Mouse (Mus musculus) telencephalon, adult 2 months (tissue): ENCODE measurements around the gene Ppp1r14d.

Experiments used
- DNase-seq: peaks from one replicate; pipeline ENCODE4 v3.0.0-alpha.2; 2011; ENCODE audit warnings: low read depth, low spot score

Ppp1r14d gene

GRCm38 (mm10) chr2:119172862-119173576, 56.7 kb downstream of the Ppp1r14d start:
- DNase-seq: no peak

- no peak for DNase-seq
Measured at GRCm38 (mm10) chr2:119172446-119172845, 57.3 kb downstream of the Ppp1r14d start.

- DNase-seq: no peak
Measured at GRCm38 (mm10) chr2:119171574-119171973, 58.1 kb downstream of the Ppp1r14d start.

GRCm38 (mm10) chr2:119170282-119170681, 59.4 kb downstream of the Ppp1r14d start:
- no peak for DNase-seq
